Mouse (Mus musculus) hindbrain, postnatal 0 days (tissue): Measurements from ENCODE around the gene F11r. TPM values are rescaled to one million over a fixed set of nuclear protein-coding genes. Genes with fewer than 3 reads are reported as not detected.

Source experiments
- ATAC-seq: fragments of 200-750 bp; cut with Nextera tagmentation; 2 replicates; pipeline ENCODE4 v1.8.0; 2017; ENCODE audit warnings: mild to moderate bottlenecking, moderate TSS enrichment, moderate library complexity
- DNase-seq: peaks from one replicate; pipeline ENCODE4 v3.0.0-alpha.2; 2015; ENCODE audit warnings: low spot score
- H3K27ac ChIP-seq: fragments of 300-500 bp; sonication (generic); 2 replicates; pipeline ENCODE4 v1.5.1; 2014; ENCODE audit warnings: mild to moderate bottlenecking
- H3K27me3 ChIP-seq: fragments of 300-500 bp; sonication (generic); 2 replicates; pipeline ENCODE4 v1.6.1; 2014; ENCODE audit warnings: low read length, mixed read lengths; ENCODE audit not compliant: insufficient read depth
- H3K36me3 ChIP-seq: fragments of 300-500 bp; sonication (generic); 2 replicates; pipeline ENCODE4 v1.6.1; 2014; ENCODE audit warnings: low read length, mixed read lengths; ENCODE audit not compliant: insufficient read depth
- H3K4me1 ChIP-seq: fragments of 300-500 bp; sonication (generic); 2 replicates; pipeline ENCODE4 v1.6.1; 2014; ENCODE audit warnings: antibody characterized with exemption, low read length, mixed read lengths; ENCODE audit not compliant: insufficient read depth
- H3K4me2 ChIP-seq: fragments of 300-500 bp; sonication (generic); 2 replicates; pipeline ENCODE4 v1.6.1; 2014; ENCODE audit warnings: low read depth, mild to moderate bottlenecking, low read length, moderate library complexity, mixed read lengths
- H3K4me3 ChIP-seq: fragments of 300-500 bp; sonication (generic); 2 replicates; pipeline ENCODE4 v1.5.1; 2014; ENCODE audit warnings: low read length
- H3K9ac ChIP-seq: fragments of 300-500 bp; sonication (generic); replicated peaks from 2 replicates; pipeline ENCODE4 v1.6.1; 2014; ENCODE audit warnings: mild to moderate bottlenecking, low read length, moderate library complexity, mixed read lengths
- H3K9me3 ChIP-seq: fragments of 300-500 bp; sonication (generic); 2 replicates; pipeline ENCODE4 v1.6.1; 2016; ENCODE audit warnings: low read length, mixed read lengths
- CTCF ChIP-seq: IDR thresholded peaks from 2 replicates; pipeline ENCODE4 v1.5.1; 2016; ENCODE audit warnings: antibody characterized with exemption, control low read depth, low read depth
- WGBS: fragments of 180-500 bp; shearing (Covaris S2); extraction: QIAGEN DNeasy Blood & Tissue Kit; methylation state at CpG from one replicate; pipeline ENCODE4 v1.1.7; 2014; 5-methylcytosine and 5-hydroxymethylcytosine counted together
- polyA plus RNA-seq: library from polyadenylated mRNA; unstranded; fragments of >200 nt; fragmentation: Nextera tagmentation; extraction: Ambion mirVana; gene quantifications from 2 replicates; pipeline ENCODE4 v1.2.1, GENCODE M21; 2015
- total RNA-seq: library from RNA; depleted of rRNA; stranded (reverse); fragments of >200 nt; gene quantifications from 2 replicates; pipeline ENCODE4 v1.2.3, GENCODE M21; 2014

Gene F11r
- total and polyA plus RNA-seq, 2 experiments from 2014 or later: 8.2 to 14.2 TPM

DNA sequence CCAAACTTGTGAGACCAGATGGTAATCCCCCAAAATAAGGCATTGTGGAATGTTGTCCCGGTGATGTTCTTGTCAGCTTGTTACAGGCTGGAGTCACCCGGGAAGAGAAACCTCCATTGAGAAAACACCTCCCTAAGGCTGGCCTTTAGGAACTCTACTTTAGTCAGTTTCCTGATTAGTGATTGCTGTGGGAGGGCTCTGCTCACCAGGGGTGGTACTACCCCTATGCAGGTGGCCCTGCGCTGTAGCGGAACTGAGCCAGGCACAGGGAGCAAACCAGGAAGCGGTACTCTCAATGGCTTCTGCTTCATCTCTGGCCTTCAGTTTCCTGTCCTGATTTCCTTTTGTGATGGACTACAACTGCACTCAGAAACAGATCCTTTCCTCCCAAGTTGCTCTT lies 62.5 kb downstream of the F11r start:
- H3K4me1 ChIP-seq: no peaks in the 10 kb centered on the region
- no peaks in the 10 kb centered on the region for H3K9me3 ChIP-seq
- WGBS: 70% methylated on average over 5 of the region's 5 CpGs
- no peaks in the 10 kb centered on the region for H3K27me3 ChIP-seq
- no peaks in the 10 kb centered on the region for H3K36me3 ChIP-seq
- H3K27ac ChIP-seq: no peak overlapping the region
- H3K9ac ChIP-seq: no peak overlapping the region
- no peak for TF ChIP-seq CTCF
- no peak overlapping the region for H3K4me2 ChIP-seq
- no peak for DNase-seq
- ATAC-seq: no peak
- H3K4me3 ChIP-seq: no peak overlapping the region

DNA sequence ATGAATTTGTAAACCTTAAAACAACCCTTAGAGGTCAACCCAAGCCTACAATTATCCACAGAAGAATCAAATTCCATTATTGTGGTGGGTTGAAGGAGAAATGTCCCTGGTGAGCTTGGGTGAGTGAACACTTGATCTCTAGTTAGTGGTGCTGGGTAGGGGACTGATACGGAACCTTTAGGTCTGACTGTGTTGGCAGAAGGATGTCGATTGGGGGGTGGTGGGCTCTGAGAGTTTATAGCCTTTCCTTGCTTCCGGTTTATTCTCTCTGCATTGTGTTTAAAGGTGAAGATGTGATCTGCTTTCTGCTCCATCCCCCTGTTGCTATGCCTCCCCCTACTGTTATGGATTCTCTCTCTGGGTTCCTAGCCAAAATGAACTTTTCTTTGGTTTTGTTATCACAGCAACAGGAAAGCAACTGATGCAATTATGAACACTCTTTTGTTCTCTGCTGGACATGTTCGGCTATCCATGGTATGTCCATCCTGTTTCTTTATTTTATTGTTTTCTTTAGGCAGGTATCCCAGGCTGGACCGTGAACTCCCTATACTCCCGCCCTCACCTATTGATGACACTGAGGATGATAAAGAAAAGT lies 63.8 kb downstream of the F11r start:
- no peak for TF ChIP-seq CTCF
- peak overlapping the region; percentile 81; the same call in 1 of the 2 replicates for H3K4me2 ChIP-seq
- H3K27ac ChIP-seq: no peak overlapping the region
- no peaks in the 10 kb centered on the region for H3K4me1 ChIP-seq
- no peak overlapping the region for H3K4me3 ChIP-seq
- DNase-seq: no peak
- no peak for ATAC-seq
- WGBS: 60% methylated on average over 6 of the region's 6 CpGs
- H3K9ac ChIP-seq: no peak overlapping the region
- no peaks in the 10 kb centered on the region for H3K27me3 ChIP-seq
- no peaks in the 10 kb centered on the region for H3K36me3 ChIP-seq
- no peaks in the 10 kb centered on the region for H3K9me3 ChIP-seq

DNA sequence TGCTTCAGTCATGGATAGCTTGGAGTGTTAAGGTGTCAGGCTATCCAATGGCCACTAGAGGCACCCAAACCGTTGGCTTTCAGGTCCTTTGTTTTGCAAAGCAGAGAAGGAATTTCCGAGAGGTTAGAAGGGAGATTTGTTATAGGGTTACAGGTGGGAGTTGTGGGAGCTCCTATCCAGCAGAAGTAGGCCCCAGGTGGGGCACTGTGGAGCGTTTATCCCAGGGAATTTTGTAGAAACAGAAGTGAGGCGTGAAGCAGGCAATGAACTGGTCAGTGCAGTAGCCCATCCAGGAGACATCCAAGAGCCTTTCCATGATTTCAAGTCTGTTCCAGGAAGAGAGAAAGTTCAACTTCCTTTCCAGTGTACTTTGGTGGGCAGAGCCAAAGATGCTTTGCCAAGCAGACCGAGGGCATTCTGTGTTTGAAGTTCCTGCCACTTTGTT lies 64.3 kb downstream of the F11r start:
- no peaks in the 10 kb centered on the region for H3K36me3 ChIP-seq
- peak; percentile 72 for DNase-seq
- H3K4me3 ChIP-seq: 0 out of 2 replicates have a peak overlapping the region, but pooled peaks have one; percentile 8
- peak overlapping the region; percentile 49; the same call in 1 of the 2 replicates for H3K27ac ChIP-seq
- TF ChIP-seq CTCF: peak; percentile 76
- WGBS: 5% methylated on average over 5 of the region's 5 CpGs
- no peaks in the 10 kb centered on the region for H3K9me3 ChIP-seq
- H3K4me1 ChIP-seq: no peaks in the 10 kb centered on the region
- H3K9ac ChIP-seq: no peak overlapping the region
- H3K27me3 ChIP-seq: no peaks in the 10 kb centered on the region
- H3K4me2 ChIP-seq: peak overlapping the region; percentile 81
- ATAC-seq: no peak

DNA sequence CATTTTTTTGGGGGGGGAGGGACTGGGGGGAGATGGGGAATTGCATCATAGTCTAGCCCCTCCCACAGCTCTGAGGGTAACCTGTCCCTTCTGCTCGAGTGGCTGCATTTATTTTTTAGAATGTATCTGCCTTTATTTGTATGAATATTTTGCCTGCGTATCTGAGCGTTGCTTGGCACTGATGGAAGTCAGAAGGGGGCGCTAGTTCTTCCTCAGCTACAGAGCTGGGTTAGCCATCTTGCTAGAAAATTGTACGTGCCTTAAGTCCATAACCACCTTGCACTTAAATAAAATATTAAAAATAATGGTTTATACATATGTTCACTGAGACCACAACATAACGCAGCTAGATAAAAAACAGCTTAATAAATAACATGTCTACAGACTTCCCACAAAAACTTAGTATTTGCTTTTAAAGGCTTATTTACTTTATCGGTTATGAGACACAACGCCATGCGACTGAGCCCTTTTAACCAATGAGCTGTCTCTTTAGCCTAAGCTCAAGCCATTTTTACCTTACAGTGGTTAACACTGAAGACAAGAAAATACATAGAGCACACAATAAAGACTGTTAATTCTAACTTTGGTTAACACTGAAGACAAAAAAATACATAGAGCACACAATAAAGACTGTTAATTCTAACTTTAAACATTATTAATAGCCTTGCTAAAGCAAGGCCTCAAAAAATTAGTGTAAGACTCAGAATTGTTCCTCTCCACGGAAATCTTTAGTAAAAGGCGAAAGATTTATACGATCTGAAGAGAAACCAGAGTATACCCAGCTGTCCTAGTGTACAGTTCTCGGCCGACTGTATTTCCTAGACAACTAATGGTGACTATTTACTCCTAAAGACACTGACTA lies 65.3 kb downstream of the F11r start:
- WGBS: under 1% methylated on average over 14 of the region's 14 CpGs
- TF ChIP-seq CTCF: peak; percentile 74
- H3K27ac ChIP-seq: peak overlapping the region; percentile 95
- H3K27me3 ChIP-seq: no peaks in the 10 kb centered on the region
- H3K9me3 ChIP-seq: no peaks in the 10 kb centered on the region
- H3K36me3 ChIP-seq: no peaks in the 10 kb centered on the region
- ATAC-seq: peak; percentile 87
- H3K4me1 ChIP-seq: no peaks in the 10 kb centered on the region
- peak overlapping the region; percentile 76 for H3K9ac ChIP-seq
- DNase-seq: peak; percentile 91
- peak overlapping the region; percentile 49 for H3K4me3 ChIP-seq
- H3K4me2 ChIP-seq: peak overlapping the region; percentile 81

DNA sequence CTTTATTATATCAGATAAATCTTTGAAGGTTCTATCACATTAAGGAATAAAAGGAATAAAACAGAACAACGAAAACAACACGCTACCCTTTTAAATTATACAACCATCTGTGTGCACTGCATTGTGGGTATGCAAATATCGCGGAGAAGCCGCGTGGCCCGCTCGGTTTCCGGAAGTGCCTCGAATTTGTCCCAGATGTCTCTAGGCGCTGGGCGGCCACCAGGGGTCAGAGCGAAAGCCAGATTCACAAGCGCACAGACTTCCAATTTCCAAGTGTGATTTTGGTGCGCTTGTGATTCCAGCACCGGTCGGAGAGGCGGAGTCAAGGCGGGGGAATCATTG lies 65.9 kb downstream of the F11r start, which contains the start of gene Alyref2:
Alyref2 (plus strand) TSS at position 229 of the 342 bp plus-strand sequence.
- Histone ChIP-seq H3K27me3 (no peaks in the 10 kb centered on the region), H3K4me3 (peak within 1 kb of the TSS; percentile 49), H3K36me3 (no peaks in the 10 kb centered on the region), H3K9me3 (no peaks in the 10 kb centered on the region), H3K4me2 (peak within 1 kb of the TSS; percentile 81), H3K27ac (peak within 1 kb of the TSS; percentile 95), H3K4me1 (no peaks in the 10 kb centered on the region), H3K9ac (peak within 1 kb of the TSS; percentile 76)
- under 1% methylated on average over 19 of the region's 19 CpGs for WGBS
- DNase-seq (peak; percentile 98), ATAC-seq (peak; percentile 89)
- TF ChIP-seq CTCF: peak; percentile 87

DNA sequence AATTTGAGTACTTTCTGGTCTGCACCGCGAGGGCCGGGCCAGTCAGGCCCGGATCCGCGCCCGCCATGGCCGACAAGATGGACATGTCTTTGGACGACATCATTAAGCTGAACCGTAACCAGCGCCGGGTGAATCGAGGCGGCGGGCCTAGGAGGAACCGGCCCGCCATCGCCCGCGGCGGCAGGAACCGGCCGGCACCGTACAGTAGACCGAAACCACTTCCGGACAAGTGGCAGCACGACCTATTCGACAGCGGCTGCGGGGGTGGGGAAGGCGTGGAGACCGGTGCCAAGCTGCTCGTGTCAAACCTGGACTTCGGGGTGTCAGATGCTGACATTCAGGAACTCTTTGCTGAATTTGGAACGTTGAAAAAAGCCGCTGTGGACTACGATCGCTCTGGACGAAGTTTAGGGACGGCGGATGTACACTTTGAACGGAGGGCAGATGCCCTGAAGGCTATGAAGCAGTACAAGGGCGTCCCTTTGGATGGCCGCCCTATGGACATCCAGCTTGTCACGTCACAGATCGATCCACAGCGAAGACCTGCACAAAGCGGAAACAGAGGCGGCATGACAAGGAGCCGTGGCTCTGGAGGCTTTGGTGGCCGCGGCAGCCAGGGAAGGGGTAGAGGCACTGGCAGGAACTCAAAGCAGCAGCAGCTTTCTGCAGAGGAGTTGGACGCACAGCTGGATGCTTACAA lies 66.4 kb downstream of the F11r start:
- H3K27me3 ChIP-seq: no peaks in the 10 kb centered on the region
- DNase-seq: peak; percentile 79
- peak overlapping the region; percentile 49 for H3K4me3 ChIP-seq

More for the DNA sequence above, 66.4 kb downstream of the F11r start:
- no peaks in the 10 kb centered on the region for H3K9me3 ChIP-seq
- H3K9ac ChIP-seq: peak overlapping the region; percentile 76
- H3K4me1 ChIP-seq: no peaks in the 10 kb centered on the region
- 1% methylated on average over 53 of the region's 53 CpGs for WGBS
- peak overlapping the region; percentile 95 for H3K27ac ChIP-seq
- TF ChIP-seq CTCF: no peak
- H3K4me2 ChIP-seq: peak overlapping the region; percentile 81
- ATAC-seq: peak; percentile 65
- H3K36me3 ChIP-seq: no peaks in the 10 kb centered on the region
